Mouse (Mus musculus) E14TG2a.4 (cell line): ENCODE results near the gene Vps33b.

ENCODE experiments used
- CTCF ChIP-seq: conservative IDR thresholded peaks from 2 replicates; pipeline ENCODE4 v1.5.1; 2014; ENCODE audit warnings: low read length
- POU5F1 ChIP-seq: IDR thresholded peaks from 2 replicates; pipeline ENCODE4 v1.6.1; 2014; ENCODE audit warnings: low read length, borderline replicate concordance

GRCm38 (mm10) chr7:80231971-80232488 lies 37.4 kb upstream of the Vps33b start:
- TF ChIP-seq CTCF (no peak), POU5F1 (no peak)
